Mouse (Mus musculus): ENCODE measurements around the gene Entpd7. TPM values are rescaled to one million over a fixed set of nuclear protein-coding genes. Genes with fewer than 3 reads are reported as not detected.

Gene Entpd7
- polyA plus RNA-seq, 1 experiment from 2014 or later: 7.1 TPM

- no peaks in the 10 kb centered on the region for H3K27me3 ChIP-seq (ENCODE audit: control insufficient read depth, insufficient read depth, low read depth, low read length)
- no peak for ATAC-seq
- no peak overlapping the region for H3K4me2 ChIP-seq (ENCODE audit: low read length)
- peaks cover 7% of the 10 kb centered on the region for H3K4me1 ChIP-seq (ENCODE audit: control insufficient read depth, insufficient read depth, low read length)
- no peak overlapping the region for H3K9ac ChIP-seq (ENCODE audit: low read depth, low read length)
- no peaks in the 10 kb centered on the region for H3K9me3 ChIP-seq (replicated peaks; ENCODE audit: control insufficient read depth, low read length, poor library complexity, severe bottlenecking)
- 92% methylated on average over 6 of the region's 6 CpGs for WGBS
- no peak overlapping the region for H3K4me3 ChIP-seq (ENCODE audit: low read depth, low read length)
- H3K36me3 ChIP-seq (ENCODE audit: control insufficient read depth, insufficient read depth, low read length): peaks cover 3% of the 10 kb centered on the region
- H3K27ac ChIP-seq (ENCODE audit: low read length): no peak overlapping the region
These were observed 29.8 kb upstream of the Entpd7 start for GRCm38 (mm10) chr19:43659632-43660031.

GRCm38 (mm10) chr19:43660774-43661173 lies 28.7 kb upstream of the Entpd7 start:
- WGBS: 86% methylated on average over 9 of the region's 9 CpGs
- no peak overlapping the region for H3K4me2 ChIP-seq (ENCODE audit: low read length)

GRCm38 (mm10) chr19:43662176-43662967 lies 27.1 kb upstream of the Entpd7 start:
- Histone ChIP-seq H3K27ac (ENCODE audit: low read length) (no peak overlapping the region), H3K4me1 (ENCODE audit: control insufficient read depth, insufficient read depth, low read length) (peaks cover 7% of the 10 kb centered on the region), H3K4me2 (ENCODE audit: low read length) (peak overlapping the region; percentile 3; the same call in 1 of the 2 replicates), H3K9me3 (replicated peaks; ENCODE audit: control insufficient read depth, low read length, poor library complexity, severe bottlenecking) (no peaks in the 10 kb centered on the region), H3K9ac (ENCODE audit: low read depth, low read length) (no peak overlapping the region), H3K27me3 (ENCODE audit: control insufficient read depth, insufficient read depth, low read depth, low read length) (no peaks in the 10 kb centered on the region), H3K36me3 (ENCODE audit: control insufficient read depth, insufficient read depth, low read length) (peaks cover 3% of the 10 kb centered on the region), H3K4me3 (ENCODE audit: low read depth, low read length) (no peak overlapping the region)
- 0 out of 2 replicates have a peak, but pooled peaks have one; percentile 52 for ATAC-seq
- 31% methylated on average over 19 of the region's 19 CpGs for WGBS

More at GRCm38 (mm10) chr19:43660774-43661173, 28.7 kb upstream of the Entpd7 start:
- Histone ChIP-seq H3K9ac (ENCODE audit: low read depth, low read length) (no peak overlapping the region), H3K4me1 (ENCODE audit: control insufficient read depth, insufficient read depth, low read length) (peaks cover 7% of the 10 kb centered on the region), H3K4me3 (ENCODE audit: low read depth, low read length) (no peak overlapping the region), H3K36me3 (ENCODE audit: control insufficient read depth, insufficient read depth, low read length) (peaks cover 3% of the 10 kb centered on the region), H3K27me3 (ENCODE audit: control insufficient read depth, insufficient read depth, low read depth, low read length) (no peaks in the 10 kb centered on the region), H3K27ac (ENCODE audit: low read length) (no peak overlapping the region), H3K9me3 (replicated peaks; ENCODE audit: control insufficient read depth, low read length, poor library complexity, severe bottlenecking) (no peaks in the 10 kb centered on the region)
- ATAC-seq: no peak

- Histone ChIP-seq H3K9ac (ENCODE audit: low read depth, low read length) (no peak overlapping the region), H3K27me3 (ENCODE audit: control insufficient read depth, insufficient read depth, low read depth, low read length) (no peaks in the 10 kb centered on the region), H3K4me3 (ENCODE audit: low read depth, low read length) (no peak overlapping the region), H3K9me3 (replicated peaks; ENCODE audit: control insufficient read depth, low read length, poor library complexity, severe bottlenecking) (no peaks in the 10 kb centered on the region), H3K4me1 (ENCODE audit: control insufficient read depth, insufficient read depth, low read length) (peaks cover 7% of the 10 kb centered on the region), H3K4me2 (ENCODE audit: low read length) (no peak overlapping the region), H3K27ac (ENCODE audit: low read length) (no peak overlapping the region), H3K36me3 (ENCODE audit: control insufficient read depth, insufficient read depth, low read length) (peaks cover 3% of the 10 kb centered on the region)
- ATAC-seq: no peak
- WGBS: 83% methylated on average over 8 of the region's 8 CpGs
These were observed 26.0 kb upstream of the Entpd7 start for GRCm38 (mm10) chr19:43663471-43663870.

GRCm38 (mm10) chr19:43665441-43666048 lies 23.9 kb upstream of the Entpd7 start:
- H3K9ac ChIP-seq (ENCODE audit: low read depth, low read length): no peak overlapping the region
- H3K27ac ChIP-seq (ENCODE audit: low read length): no peak overlapping the region
- H3K4me3 ChIP-seq (ENCODE audit: low read depth, low read length): no peak overlapping the region
- no peak for ATAC-seq
- peaks cover 7% of the 10 kb centered on the region for H3K4me1 ChIP-seq (ENCODE audit: control insufficient read depth, insufficient read depth, low read length)
- no peaks in the 10 kb centered on the region for H3K27me3 ChIP-seq (ENCODE audit: control insufficient read depth, insufficient read depth, low read depth, low read length)
- WGBS: 46% methylated on average over 12 of the region's 12 CpGs
- no peak overlapping the region for H3K4me2 ChIP-seq (ENCODE audit: low read length)
- H3K36me3 ChIP-seq (ENCODE audit: control insufficient read depth, insufficient read depth, low read length): peaks cover 3% of the 10 kb centered on the region
- H3K9me3 ChIP-seq (replicated peaks; ENCODE audit: control insufficient read depth, low read length, poor library complexity, severe bottlenecking): no peaks in the 10 kb centered on the region

GRCm38 (mm10) chr19:43666661-43667429 lies 22.6 kb upstream of the Entpd7 start:
- H3K4me2 ChIP-seq (ENCODE audit: low read length): no peak overlapping the region
- no peak for ATAC-seq
- H3K9ac ChIP-seq (ENCODE audit: low read depth, low read length): no peak overlapping the region
- no peaks in the 10 kb centered on the region for H3K9me3 ChIP-seq (replicated peaks; ENCODE audit: control insufficient read depth, low read length, poor library complexity, severe bottlenecking)
- peaks cover 7% of the 10 kb centered on the region for H3K4me1 ChIP-seq (ENCODE audit: control insufficient read depth, insufficient read depth, low read length)
- peaks cover 3% of the 10 kb centered on the region for H3K36me3 ChIP-seq (ENCODE audit: control insufficient read depth, insufficient read depth, low read length)
- no peak overlapping the region for H3K4me3 ChIP-seq (ENCODE audit: low read depth, low read length)
- WGBS: 88% methylated on average over 22 of the region's 22 CpGs
- H3K27ac ChIP-seq (ENCODE audit: low read length): no peak overlapping the region
- no peaks in the 10 kb centered on the region for H3K27me3 ChIP-seq (ENCODE audit: control insufficient read depth, insufficient read depth, low read depth, low read length)

- no peak overlapping the region for H3K9ac ChIP-seq (ENCODE audit: low read depth, low read length)
- H3K4me3 ChIP-seq (ENCODE audit: low read depth, low read length): no peak overlapping the region
- WGBS: 63% methylated on average over 4 of the region's 4 CpGs
- H3K9me3 ChIP-seq (replicated peaks; ENCODE audit: control insufficient read depth, low read length, poor library complexity, severe bottlenecking): no peaks in the 10 kb centered on the region
- no peak for ATAC-seq
- no peak overlapping the region for H3K4me2 ChIP-seq (ENCODE audit: low read length)
- H3K27ac ChIP-seq (ENCODE audit: low read length): no peak overlapping the region
- peaks cover 2% of the 10 kb centered on the region; the same call in 1 of the 2 replicates for H3K4me1 ChIP-seq (ENCODE audit: control insufficient read depth, insufficient read depth, low read length)
- H3K36me3 ChIP-seq (ENCODE audit: control insufficient read depth, insufficient read depth, low read length): peaks cover 3% of the 10 kb centered on the region
- no peaks in the 10 kb centered on the region for H3K27me3 ChIP-seq (ENCODE audit: control insufficient read depth, insufficient read depth, low read depth, low read length)
These were observed 22.1 kb upstream of the Entpd7 start for GRCm38 (mm10) chr19:43667430-43667809.

- peaks cover 11% of the 10 kb centered on the region for H3K4me1 ChIP-seq (ENCODE audit: control insufficient read depth, insufficient read depth, low read length)
- no peaks in the 10 kb centered on the region for H3K27me3 ChIP-seq (ENCODE audit: control insufficient read depth, insufficient read depth, low read depth, low read length)
- no peak overlapping the region for H3K4me2 ChIP-seq (ENCODE audit: low read length)
- H3K4me3 ChIP-seq (ENCODE audit: low read depth, low read length): no peak overlapping the region
- ATAC-seq: no peak
- no peaks in the 10 kb centered on the region for H3K9me3 ChIP-seq (replicated peaks; ENCODE audit: control insufficient read depth, low read length, poor library complexity, severe bottlenecking)
- no peak overlapping the region for H3K9ac ChIP-seq (ENCODE audit: low read depth, low read length)
- WGBS: 75% methylated on average over 8 of the region's 8 CpGs
- H3K27ac ChIP-seq (ENCODE audit: low read length): no peak overlapping the region
- H3K36me3 ChIP-seq (ENCODE audit: control insufficient read depth, insufficient read depth, low read length): peaks cover under 1% of the 10 kb centered on the region
These were observed 20.2 kb upstream of the Entpd7 start for GRCm38 (mm10) chr19:43669136-43669759.
